Mouse (Mus musculus) forebrain, embryonic 11.5 days (tissue): ENCODE measurements around the gene Kank1. TPM values are rescaled to one million over a fixed set of nuclear protein-coding genes. Genes with fewer than 3 reads are reported as not detected.

Experiments used
- ATAC-seq: fragments of 200-750 bp; cut with Nextera tagmentation; replicated peaks from 2 replicates; pipeline ENCODE4 v1.8.0; 2017; ENCODE audit warnings: moderate TSS enrichment; ENCODE audit not compliant: low FRiP score
- DNase-seq: peaks from one replicate; pipeline ENCODE4 v3.0.0-alpha.2; 2017; ENCODE audit warnings: low spot score
- H3K27ac ChIP-seq: fragments of 300-500 bp; sonication (generic); 2 replicates; pipeline ENCODE4 v1.5.1; 2014; ENCODE audit warnings: low read depth, low read length
- H3K27me3 ChIP-seq: fragments of 300-500 bp; sonication (generic); 2 replicates; pipeline ENCODE4 v1.6.1; 2014; ENCODE audit warnings: mild to moderate bottlenecking, low read length, mixed read lengths; ENCODE audit not compliant: control insufficient read depth, insufficient read depth
- H3K36me3 ChIP-seq: fragments of 300-500 bp; sonication (generic); 2 replicates; pipeline ENCODE4 v1.6.1; 2014; ENCODE audit warnings: mild to moderate bottlenecking, low read length, moderate library complexity, mixed read lengths; ENCODE audit not compliant: control insufficient read depth, insufficient read depth
- H3K4me1 ChIP-seq: fragments of 300-500 bp; sonication (generic); replicated peaks from 2 replicates; pipeline ENCODE4 v1.6.1; 2014; ENCODE audit warnings: low read length, mixed read lengths; ENCODE audit not compliant: control insufficient read depth, insufficient read depth
- H3K4me2 ChIP-seq: fragments of 300-500 bp; sonication (generic); 2 replicates; pipeline ENCODE4 v1.6.1; 2014; ENCODE audit warnings: low read depth, mild to moderate bottlenecking, low read length, moderate library complexity, mixed read lengths; ENCODE audit not compliant: severe bottlenecking
- H3K4me3 ChIP-seq: fragments of 300-500 bp; sonication (generic); 2 replicates; pipeline ENCODE4 v1.5.1; 2014; ENCODE audit warnings: low read depth, low read length
- H3K9ac ChIP-seq: fragments of 300-500 bp; sonication (generic); 2 replicates; pipeline ENCODE4 v1.6.1; 2014; ENCODE audit warnings: low read length
- H3K9me3 ChIP-seq: fragments of 300-500 bp; sonication (generic); 2 replicates; pipeline ENCODE4 v1.6.1; 2016; ENCODE audit warnings: low read length, mixed read lengths; ENCODE audit not compliant: control insufficient read depth
- WGBS: fragments of 180-500 bp; shearing (Covaris S2); extraction: QIAGEN DNeasy Blood & Tissue Kit; methylation state at CpG from one replicate; pipeline ENCODE4 v1.1.7; 2014; 5-methylcytosine and 5-hydroxymethylcytosine counted together
- polyA plus RNA-seq: library from polyadenylated mRNA; unstranded; fragments of >200 nt; fragmentation: Nextera tagmentation; extraction: Ambion mirVana; gene quantifications from 2 replicates; pipeline ENCODE4 v1.2.1, GENCODE M21; 2014

Gene Kank1
- polyA plus RNA-seq, 1 experiment from 2014 or later: 15.3 TPM

- DNase-seq (no peak), ATAC-seq (no peak)
- Histone ChIP-seq H3K27ac (no peak overlapping the region), H3K27me3 (no peaks in the 10 kb centered on the region), H3K9me3 (no peaks in the 10 kb centered on the region), H3K4me3 (no peak overlapping the region), H3K9ac (no peak overlapping the region), H3K4me1 (no peaks in the 10 kb centered on the region; the same call in 1 of the 2 replicates), H3K4me2 (no peak overlapping the region), H3K36me3 (no peaks in the 10 kb centered on the region)
- WGBS: 91% methylated on average over 8 of the region's 8 CpGs
Observed at GRCm38 (mm10) chr19:25419983-25420382, 183.2 kb downstream of the Kank1 start.

- Histone ChIP-seq H3K27me3 (no peaks in the 10 kb centered on the region), H3K9ac (no peak overlapping the region), H3K4me1 (no peaks in the 10 kb centered on the region; the same call in 1 of the 2 replicates), H3K9me3 (no peaks in the 10 kb centered on the region), H3K36me3 (no peaks in the 10 kb centered on the region), H3K4me3 (no peak overlapping the region), H3K27ac (no peak overlapping the region), H3K4me2 (no peak overlapping the region)
- ATAC-seq (no peak), DNase-seq (no peak)
- WGBS: 85% methylated on average over 7 of the region's 7 CpGs
Observed at GRCm38 (mm10) chr19:25422096-25422495, 185.3 kb downstream of the Kank1 start.

GRCm38 (mm10) chr19:25423371-25423770 lies 186.6 kb downstream of the Kank1 start:
- DNase-seq: no peak
- no peaks in the 10 kb centered on the region for H3K36me3 ChIP-seq
- no peak for ATAC-seq
- 89% methylated on average over 5 of the region's 5 CpGs for WGBS
- no peaks in the 10 kb centered on the region for H3K9me3 ChIP-seq
- no peaks in the 10 kb centered on the region for H3K4me1 ChIP-seq
- no peaks in the 10 kb centered on the region for H3K27me3 ChIP-seq
- H3K4me2 ChIP-seq: no peak overlapping the region
- H3K9ac ChIP-seq: no peak overlapping the region
- H3K4me3 ChIP-seq: no peak overlapping the region
- H3K27ac ChIP-seq: no peak overlapping the region

GRCm38 (mm10) chr19:25426431-25426830 lies 189.7 kb downstream of the Kank1 start:
- Histone ChIP-seq H3K4me2 (no peak overlapping the region), H3K9ac (no peak overlapping the region), H3K4me1 (no peaks in the 10 kb centered on the region), H3K4me3 (no peak overlapping the region), H3K9me3 (no peaks in the 10 kb centered on the region), H3K27ac (no peak overlapping the region), H3K36me3 (no peaks in the 10 kb centered on the region), H3K27me3 (no peaks in the 10 kb centered on the region)
- ATAC-seq: no peak
- no peak for DNase-seq
- 91% methylated on average over 5 of the region's 5 CpGs for WGBS

GRCm38 (mm10) chr19:25427886-25428285 lies 191.1 kb downstream of the Kank1 start:
- Histone ChIP-seq H3K9me3 (no peaks in the 10 kb centered on the region), H3K36me3 (no peaks in the 10 kb centered on the region), H3K9ac (no peak overlapping the region), H3K4me1 (no peaks in the 10 kb centered on the region), H3K27me3 (no peaks in the 10 kb centered on the region), H3K27ac (no peak overlapping the region), H3K4me2 (no peak overlapping the region), H3K4me3 (no peak overlapping the region)
- ATAC-seq (no peak), DNase-seq (no peak)
- 97% methylated on average over 17 of the region's 17 CpGs for WGBS

- ATAC-seq (no peak), DNase-seq (no peak)
- H3K27me3 ChIP-seq: no peaks in the 10 kb centered on the region
- H3K4me2 ChIP-seq: no peak overlapping the region
- no peaks in the 10 kb centered on the region for H3K36me3 ChIP-seq
- H3K9me3 ChIP-seq: no peaks in the 10 kb centered on the region
- H3K27ac ChIP-seq: no peak overlapping the region
- 91% methylated on average over 13 of the region's 13 CpGs for WGBS
- no peak overlapping the region for H3K9ac ChIP-seq
- H3K4me3 ChIP-seq: no peak overlapping the region
- no peaks in the 10 kb centered on the region for H3K4me1 ChIP-seq
Observed at GRCm38 (mm10) chr19:25428338-25428962, 191.7 kb downstream of the Kank1 start.

- no peak overlapping the region for H3K4me2 ChIP-seq
- WGBS: 86% methylated on average over 9 of the region's 9 CpGs
- H3K27me3 ChIP-seq: no peaks in the 10 kb centered on the region
- no peaks in the 10 kb centered on the region for H3K36me3 ChIP-seq
- H3K4me3 ChIP-seq: no peak overlapping the region
- DNase-seq: no peak
- no peak overlapping the region for H3K9ac ChIP-seq
- H3K9me3 ChIP-seq: no peaks in the 10 kb centered on the region
- ATAC-seq: no peak
- H3K4me1 ChIP-seq: no peaks in the 10 kb centered on the region
- H3K27ac ChIP-seq: no peak overlapping the region
Observed at GRCm38 (mm10) chr19:25431431-25431830, 194.7 kb downstream of the Kank1 start.

- no peaks in the 10 kb centered on the region for H3K36me3 ChIP-seq
- no peaks in the 10 kb centered on the region for H3K4me1 ChIP-seq
- no peak overlapping the region for H3K9ac ChIP-seq
- no peak overlapping the region for H3K27ac ChIP-seq
- no peak overlapping the region for H3K4me3 ChIP-seq
- no peak for DNase-seq
- H3K4me2 ChIP-seq: no peak overlapping the region
- no peak for ATAC-seq
- 80% methylated on average over 7 of the region's 7 CpGs for WGBS
- no peaks in the 10 kb centered on the region for H3K27me3 ChIP-seq
- no peaks in the 10 kb centered on the region for H3K9me3 ChIP-seq
Observed at GRCm38 (mm10) chr19:25431909-25432308, 195.1 kb downstream of the Kank1 start.

GRCm38 (mm10) chr19:25433169-25433690 lies 196.5 kb downstream of the Kank1 start:
- WGBS: 87% methylated on average over 7 of the region's 7 CpGs

More at GRCm38 (mm10) chr19:25433169-25433690, 196.5 kb downstream of the Kank1 start:
- Histone ChIP-seq H3K4me2 (no peak overlapping the region), H3K4me1 (no peaks in the 10 kb centered on the region), H3K27me3 (no peaks in the 10 kb centered on the region), H3K27ac (no peak overlapping the region), H3K9ac (no peak overlapping the region), H3K9me3 (no peaks in the 10 kb centered on the region), H3K4me3 (no peak overlapping the region), H3K36me3 (no peaks in the 10 kb centered on the region)
- DNase-seq (no peak), ATAC-seq (no peak)
